Mouse (Mus musculus) lung, adult 2 months (tissue): ENCODE measurements at regions not wholly inside any gene's neighbourhood (a gene's known extent, or its start where the extent isn't known, plus 50 kb on each side); places are given as distances from the start of the nearest gene placed in this dataset.

Experiments
- DNase-seq: peaks from one replicate; pipeline ENCODE4 v3.0.0; 2022
- H3K4me1 ChIP-seq: fragments of 200-500 bp; 2 replicates; pipeline ENCODE4 v1.6.1; 2011; ENCODE audit warnings: low read length; ENCODE audit not compliant: control insufficient read depth, insufficient read depth
- H3K4me3 ChIP-seq: fragments of 200-500 bp; replicated peaks from 2 replicates; pipeline ENCODE3; 2011; ENCODE audit warnings: low read depth, mild to moderate bottlenecking, control low read depth, low read length; ENCODE audit errors: extremely low read depth
- CTCF ChIP-seq: fragments of 200-500 bp; IDR thresholded peaks from 2 replicates; pipeline ENCODE4 v1.5.1; 2011; ENCODE audit warnings: mild to moderate bottlenecking, low read length, control low read depth; ENCODE audit not compliant: insufficient read depth
- POLR2A ChIP-seq: fragments of 200-500 bp; IDR thresholded peaks from 2 replicates; pipeline ENCODE4 v1.6.1; 2011; ENCODE audit warnings: low read depth, mild to moderate bottlenecking, control low read depth, low read length, borderline replicate concordance; ENCODE audit errors: extremely low read depth
- WGBS: fragments of 180-500 bp; shearing (Covaris S2); methylation state at CpG from one replicate; pipeline ENCODE4 v1.1.7; 2018; 5-methylcytosine and 5-hydroxymethylcytosine counted together

GRCm38 (mm10) chr17:7680658-7681057 is 146.4 kb downstream of the Fndc1 start:
- Histone ChIP-seq H3K4me3 (no peak overlapping the region), H3K4me1 (no peaks in the 10 kb centered on the region)
- 69% methylated on average over 9 of the region's 9 CpGs for WGBS
- no peak for DNase-seq
- TF ChIP-seq POLR2A (no peak), CTCF (no peak)

DNA sequence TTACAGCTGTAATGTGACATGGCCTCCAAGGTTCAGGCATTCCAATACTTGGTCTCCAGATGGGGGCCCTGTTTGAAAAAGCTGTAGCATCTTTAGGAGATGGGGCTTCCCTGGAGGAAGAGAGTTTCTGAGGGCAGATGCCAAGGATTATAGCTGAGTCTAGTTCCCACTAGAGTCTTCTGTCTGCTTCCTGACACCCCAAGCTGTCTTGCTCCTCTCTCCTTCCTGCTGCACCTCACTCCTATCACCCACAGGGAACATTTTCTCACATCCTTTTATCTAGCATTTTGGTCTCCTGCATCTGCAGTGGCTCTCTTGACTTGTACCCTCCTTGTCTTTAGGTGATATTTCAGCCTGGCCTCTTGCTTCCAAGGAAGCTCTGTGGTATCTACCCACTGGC is 147.3 kb downstream of the Fndc1 start:
- DNase-seq = no peak
- TF ChIP-seq CTCF (no peak), POLR2A (no peak)
- H3K4me1 ChIP-seq = no peaks in the 10 kb centered on the region
- H3K4me3 ChIP-seq = no peak overlapping the region

- Histone ChIP-seq H3K4me1 (no peaks in the 10 kb centered on the region), H3K4me3 (no peak overlapping the region)
- no peak for DNase-seq
- no peak for TF ChIP-seq POLR2A
- TF ChIP-seq CTCF = no peak
- WGBS = 56% methylated on average over 9 of the region's 9 CpGs
Observed at GRCm38 (mm10) chr17:7678898-7679297, 148.2 kb downstream of the Fndc1 start.

DNA sequence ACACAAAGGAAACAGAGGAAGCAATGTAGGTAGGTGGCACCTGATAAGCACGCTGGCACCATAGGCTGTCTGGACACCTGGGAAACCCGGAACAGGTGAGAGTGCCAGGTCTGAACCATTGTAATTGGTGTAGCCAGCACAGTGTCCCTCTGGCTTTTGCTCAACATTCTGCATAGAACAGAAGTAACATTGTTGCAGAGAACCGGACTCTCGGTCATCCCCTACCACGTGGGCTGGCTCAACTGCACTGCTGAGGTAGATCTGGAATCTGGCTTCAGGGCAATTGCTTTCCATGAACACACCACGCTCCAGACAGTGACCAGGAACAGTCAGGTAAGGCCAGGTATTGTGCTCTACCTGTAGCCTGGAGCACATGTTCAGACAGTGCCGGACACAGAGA is 149.3 kb downstream of the Fndc1 start:
- WGBS = 91% methylated on average over 7 of the region's 7 CpGs
- Histone ChIP-seq H3K4me1 (no peaks in the 10 kb centered on the region), H3K4me3 (no peak overlapping the region)
- no peak for DNase-seq
- no peak for TF ChIP-seq POLR2A
- no peak for TF ChIP-seq CTCF

GRCm38 (mm10) chr17:7677301-7677700 is 149.8 kb downstream of the Fndc1 start:
- DNase-seq = no peak
- H3K4me3 ChIP-seq = no peak overlapping the region
- TF ChIP-seq POLR2A = no peak
- TF ChIP-seq CTCF = no peak

DNA sequence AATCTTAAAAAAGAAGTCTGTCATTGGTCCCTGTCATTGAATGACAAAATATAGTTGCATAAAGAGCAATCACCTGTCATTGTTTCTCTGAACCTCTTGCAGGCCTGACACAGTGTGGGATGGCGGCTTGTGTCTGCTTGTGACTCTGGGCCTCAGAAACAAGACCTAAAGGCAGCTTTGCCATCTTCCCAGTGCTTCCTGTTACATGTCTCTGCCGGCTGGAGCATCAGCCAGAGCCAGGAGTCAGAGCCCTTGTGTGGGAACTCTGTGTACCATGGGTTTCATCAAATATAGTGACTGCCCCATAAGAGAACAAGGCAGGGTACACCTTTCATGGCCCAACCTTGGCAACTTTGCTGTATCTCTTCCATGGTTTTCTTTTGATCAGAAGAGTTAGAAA is 150.3 kb downstream of the Fndc1 start:
- WGBS = 84% methylated on average over 2 of the region's 2 CpGs
- no peak for DNase-seq
- TF ChIP-seq CTCF (no peak), POLR2A (no peak)
- H3K4me3 ChIP-seq = no peak overlapping the region
- H3K4me1 ChIP-seq = no peaks in the 10 kb centered on the region

More at GRCm38 (mm10) chr17:7677301-7677700, 149.8 kb downstream of the Fndc1 start:
- H3K4me1 ChIP-seq = no peaks in the 10 kb centered on the region
- 72% methylated on average over 8 of the region's 8 CpGs for WGBS

DNA sequence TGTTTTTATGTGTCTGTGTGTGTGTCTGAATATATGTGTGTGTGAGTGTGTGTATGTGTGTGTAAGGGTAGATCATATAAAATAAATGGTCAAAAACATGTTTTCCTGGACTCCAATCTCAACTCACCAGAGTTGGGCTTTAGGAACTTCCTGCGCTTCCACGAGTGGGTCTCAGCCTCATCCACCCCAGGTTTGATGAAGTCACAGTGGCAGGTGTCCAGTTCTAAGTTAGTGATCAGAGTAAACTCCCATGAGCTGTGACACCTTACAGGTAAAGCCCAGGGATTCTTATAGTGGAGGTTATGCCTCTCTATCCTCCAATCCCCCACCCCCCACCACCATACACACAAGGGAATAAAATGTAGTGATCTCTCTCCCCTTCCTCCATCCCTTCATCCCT is 152.6 kb downstream of the Fndc1 start:
- H3K4me3 ChIP-seq = no peak overlapping the region
- no peak for TF ChIP-seq POLR2A
- no peak for TF ChIP-seq CTCF
- 93% methylated on average over 2 of the region's 2 CpGs for WGBS

GRCm38 (mm10) chr17:7667826-7668225 is 159.3 kb downstream of the Fndc1 start:
- 0 out of 2 replicates have a peak, but pooled peaks cover 4% of the 10 kb centered on the region for H3K4me1 ChIP-seq
- 37% methylated on average over 3 of the region's 3 CpGs for WGBS
- no peak overlapping the region for H3K4me3 ChIP-seq
- TF ChIP-seq CTCF (no peak), POLR2A (no peak)
- no peak for DNase-seq

More for the DNA sequence above, 152.6 kb downstream of the Fndc1 start:
- DNase-seq = no peak
- no peaks in the 10 kb centered on the region for H3K4me1 ChIP-seq

DNA sequence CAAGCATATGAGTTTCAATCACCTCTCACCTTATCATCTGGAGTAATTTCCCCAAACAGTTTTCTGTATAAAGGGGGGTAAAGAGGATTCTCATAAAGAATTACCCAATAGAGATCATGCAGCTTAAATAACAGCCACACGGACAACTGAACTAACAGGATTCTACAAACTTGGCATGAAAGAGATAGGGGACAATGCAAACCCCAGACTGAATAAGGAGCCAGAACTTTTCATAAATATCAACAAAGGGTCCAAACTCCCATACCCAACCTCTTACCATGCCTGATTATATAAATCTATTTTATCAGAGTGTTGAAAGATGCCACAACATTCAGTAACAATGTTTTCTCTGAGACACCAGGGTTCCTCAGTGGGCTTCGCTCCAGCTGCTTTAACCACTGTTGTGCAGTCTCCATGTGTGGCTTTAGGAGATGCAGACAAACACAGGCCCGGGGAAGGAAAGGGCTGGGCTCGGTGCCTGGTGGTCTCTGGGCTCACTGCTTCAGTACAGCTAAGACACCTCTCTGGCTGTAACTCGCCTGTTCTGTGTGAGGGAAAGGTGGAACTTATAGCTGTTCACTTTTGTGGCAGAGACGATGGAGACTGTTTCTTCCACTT is 160.2 kb downstream of the Fndc1 start:
- no peak for DNase-seq
- Histone ChIP-seq H3K4me1 (0 out of 2 replicates have a peak, but pooled peaks cover 4% of the 10 kb centered on the region), H3K4me3 (no peak overlapping the region)
- TF ChIP-seq CTCF (no peak), POLR2A (no peak)
- whole genome bisulfite sequencing = 61% methylated on average over 6 of the region's 6 CpGs

GRCm38 (mm10) chr17:7666207-7666606 is 160.9 kb downstream of the Fndc1 start:
- TF ChIP-seq CTCF = no peak
- no peak for TF ChIP-seq POLR2A
- WGBS = 61% methylated on average over 5 of the region's 5 CpGs
- Histone ChIP-seq H3K4me1 (0 out of 2 replicates have a peak, but pooled peaks cover 4% of the 10 kb centered on the region), H3K4me3 (no peak overlapping the region)
- no peak for DNase-seq

DNA sequence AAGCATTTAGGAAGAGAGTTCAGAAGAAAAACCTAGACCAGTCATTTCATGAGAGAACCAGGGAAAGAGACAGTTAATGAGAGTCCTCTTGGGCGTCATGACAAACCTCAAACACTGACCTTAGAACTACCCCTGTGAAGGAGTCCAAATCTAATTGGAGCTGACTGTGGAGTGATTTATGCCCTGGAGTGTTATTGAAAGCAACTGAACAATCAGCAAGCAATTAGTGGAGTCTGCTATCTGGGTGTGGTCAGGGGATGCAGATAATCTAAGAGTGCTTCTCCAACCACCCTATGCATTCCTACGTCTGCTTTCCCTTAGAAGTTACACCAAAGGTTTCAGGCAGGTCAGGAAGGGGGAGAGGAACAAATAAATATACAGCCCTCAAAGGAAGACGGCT is 161.4 kb downstream of the Fndc1 start:
- TF ChIP-seq POLR2A (no peak), CTCF (no peak)
- no peak for DNase-seq
- WGBS = 42% methylated on average over 3 of the region's 3 CpGs
- no peak overlapping the region for H3K4me3 ChIP-seq
- H3K4me1 ChIP-seq = 0 out of 2 replicates have a peak, but pooled peaks cover 4% of the 10 kb centered on the region
